Mouse (Mus musculus): ENCODE data around the gene Lmtk3.

DNA sequence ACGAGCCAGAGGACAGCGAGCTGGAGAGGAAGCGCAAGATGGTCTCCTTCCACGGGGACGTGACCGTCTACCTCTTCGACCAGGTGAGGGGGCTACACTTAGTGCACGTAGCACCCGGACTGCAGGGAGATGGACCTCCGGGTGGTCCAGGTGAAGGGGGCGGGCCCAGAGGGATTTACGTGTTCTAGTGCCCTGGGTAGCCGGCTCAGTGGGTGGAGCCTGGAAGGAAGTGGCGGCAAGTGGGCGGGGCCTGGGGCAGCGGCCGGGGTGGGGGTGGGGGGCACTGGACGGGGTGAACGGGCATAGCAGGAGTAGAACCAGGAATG, 14.9 kb downstream of the Lmtk3 start:
- TF ChIP-seq EP300 (optimal IDR thresholded peaks at IDR 0.05) (no peak), CTCF (IDR thresholded peaks at IDR 0.05; ENCODE audit: low read depth) (no peak)

Data from stomach, postnatal 0 days (tissue).